Mouse (Mus musculus) Muller cell, postnatal 12 days (primary cell): ENCODE measurements around the gene Mrgpra3.

Experiments used
- DNase-seq: peaks from one replicate; pipeline ENCODE4 v3.0.0-alpha.2; 2015; ENCODE audit errors: inconsistent ontology term

Gene Mrgpra3

GRCm38 (mm10) chr7:47601272-47601671 is at the start of gene Mrgpra3:
Gene Mrgpra3 (minus strand): TSS chr7:47601372.
- no peak for DNase-seq
